Mouse (Mus musculus): ENCODE results near the gene Lrrc57. TPM values are rescaled to one million over a fixed set of nuclear protein-coding genes. Genes with fewer than 3 reads are reported as not detected.

Lrrc57 gene
- 5.2 and 12.1 TPM in 2 replicates for polyA plus RNA-seq (2012; rRNA removed; ENCODE audit: low replicate concordance)

DNA sequence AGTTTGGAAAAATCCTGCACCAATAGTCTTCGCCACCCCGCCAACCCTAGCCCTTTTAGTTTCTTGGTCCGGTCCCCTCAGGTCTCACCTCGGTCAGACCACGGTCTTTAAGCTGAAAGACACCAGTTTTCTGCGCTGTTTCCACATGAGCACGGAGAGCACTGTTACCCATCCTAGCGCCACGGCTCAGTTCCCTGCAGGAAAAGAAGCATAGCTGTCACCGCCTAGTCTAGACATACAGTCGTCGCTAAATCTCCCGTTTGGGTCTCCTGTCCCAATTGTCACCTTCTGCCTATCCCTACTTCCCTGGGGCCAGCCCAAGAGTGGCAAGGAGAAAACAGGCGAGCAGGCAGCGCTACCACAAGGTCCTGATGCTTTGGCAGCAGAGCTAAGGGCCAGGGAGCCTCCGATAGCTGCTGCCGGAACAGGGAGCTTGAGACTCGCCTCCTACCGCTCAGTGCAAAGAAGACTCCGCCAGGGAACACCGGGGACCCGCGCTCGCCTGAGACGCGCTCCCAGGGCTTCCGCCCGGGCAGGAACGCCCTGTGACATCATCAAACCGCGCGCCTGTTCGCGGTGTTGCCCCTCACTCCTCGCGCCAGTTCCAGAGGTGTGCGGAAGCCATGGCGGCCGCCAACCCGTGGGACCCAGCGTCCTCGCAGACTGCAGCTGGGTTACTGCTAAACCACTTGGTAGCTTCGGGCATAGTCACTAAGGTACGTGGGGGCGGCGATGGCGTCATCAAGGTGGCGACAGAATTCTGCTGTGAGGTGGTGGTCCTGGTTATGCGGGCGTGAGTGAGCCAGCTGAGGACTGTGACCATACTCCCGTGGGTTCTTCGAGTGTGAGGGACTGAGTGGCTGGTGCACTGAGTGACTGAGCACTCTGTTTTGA is at the start of gene Lrrc57, which contains the start of gene Haus2:
TSS of gene Lrrc57 (minus strand) at position 691 of the 894 bp plus-strand sequence.
TSS of gene Haus2 (plus strand) at position 554 of the 894 bp plus-strand sequence.

GRCm38 (mm10) chr2:120628886-120629735 is 19.8 kb upstream of the Lrrc57 start, which contains the start of gene Stard9:
Stard9 (plus strand) TSS chr2:120629121.

GRCm38 (mm10) chr2:120566886-120567797 is 42.2 kb downstream of the Lrrc57 start, which contains the start of gene Snap23:
Snap23 (plus strand) TSS chr2:120567671.

DNA sequence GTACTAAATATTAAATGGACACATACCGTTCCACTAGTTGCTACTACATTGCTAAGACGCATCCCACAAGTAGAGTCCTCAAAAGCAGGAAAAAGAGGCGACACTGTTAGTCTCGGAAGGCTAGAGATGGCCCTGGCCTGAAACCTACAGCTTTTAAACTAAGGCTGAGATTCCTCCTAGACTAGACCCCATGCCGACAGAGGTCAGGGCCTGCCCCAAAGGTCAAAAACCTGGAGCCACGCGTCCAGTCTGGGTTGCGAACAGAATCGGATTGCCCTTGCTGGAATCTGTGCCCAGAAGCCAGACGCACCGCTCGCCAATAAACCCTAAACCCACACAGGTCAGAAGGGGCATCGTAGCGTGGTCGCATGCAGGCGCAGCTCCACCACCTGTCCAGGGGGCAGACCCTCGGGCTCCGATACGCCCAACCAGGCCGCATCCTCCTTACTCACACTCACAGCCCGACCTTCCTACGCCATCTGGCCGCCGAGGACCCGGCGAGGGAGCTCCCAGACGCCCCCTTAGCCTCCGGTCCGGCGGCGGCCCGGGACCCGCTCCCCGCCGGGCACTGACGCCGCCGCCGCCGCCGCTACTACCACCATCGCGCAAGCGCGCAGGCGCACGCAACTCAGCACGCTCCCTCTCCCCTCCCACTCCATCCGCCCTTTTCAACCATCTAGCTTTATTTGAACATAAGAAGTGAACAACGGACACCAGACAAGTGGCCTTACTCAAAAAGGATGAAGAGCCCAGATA is 45.9 kb downstream of the Lrrc57 start, which contains the start of gene Zfp106:
TSS of gene Zfp106 (minus strand) at position 609 of the 756 bp plus-strand sequence.

Other genes with a start within 250 kb of the Lrrc57 start
- 17.6 and 27.6 TPM in 2 replicates for gene Ganc, start 205.6 kb downstream of the Lrrc57 start, polyA plus RNA-seq (2012; rRNA removed; ENCODE audit: low replicate concordance)
- gene Tmem87a, start 205.4 kb downstream of the Lrrc57 start, polyA plus RNA-seq (2012; rRNA removed; ENCODE audit: low replicate concordance), result 6.5 and 18.1 TPM in 2 replicates
- 1.6 and 25.4 TPM in 2 replicates for gene Capn3, start 153.5 kb downstream of the Lrrc57 start, polyA plus RNA-seq (2012; rRNA removed; ENCODE audit: low replicate concordance)
- 51.8 and 142 TPM in 2 replicates for gene Zfp106, start 45.7 kb downstream of the Lrrc57 start, polyA plus RNA-seq (2012; rRNA removed; ENCODE audit: low replicate concordance)
- gene Snap23, start 41.8 kb downstream of the Lrrc57 start, polyA plus RNA-seq (2012; rRNA removed; ENCODE audit: low replicate concordance), result 3.6 and 12.2 TPM in 2 replicates
- 1.3 and 3.4 TPM in 2 replicates for gene Haus2, start 137 bp downstream of the Lrrc57 start, polyA plus RNA-seq (2012; rRNA removed; ENCODE audit: low replicate concordance)
- 8.2 and 18.1 TPM in 2 replicates for gene Stard9, start 19.6 kb upstream of the Lrrc57 start, polyA plus RNA-seq (2012; rRNA removed; ENCODE audit: low replicate concordance)
- 18.2 and 22.0 TPM in 2 replicates for gene Cdan1, start 240.6 kb upstream of the Lrrc57 start, polyA plus RNA-seq (2012; rRNA removed; ENCODE audit: low replicate concordance)
- 2.3 and 4.2 TPM in 2 replicates for gene Ttbk2, start 241.1 kb upstream of the Lrrc57 start, polyA plus RNA-seq (2012; rRNA removed; ENCODE audit: low replicate concordance)

All from mammary gland, adult 2 months (tissue).